ENCODE assay signal across 8 mouse cellular contexts in genomic region chr4:154328836-154329235, GRCm38 (mm10). TPM values are rescaled to one million over a fixed set of nuclear protein-coding genes. Genes with fewer than 3 reads are reported as not detected.
DNase-seq lines count a peak whose midpoint lies in the region; ATAC-seq lines count a peak whose summit lies in the region.

No protein-coding gene starts in this region.

- no peak overlapping the region for H3K9ac ChIP-seq in midbrain, embryonic 12.5 days (replicated peaks)
- H3K9ac ChIP-seq in stomach, embryonic 16.5 days (ENCODE audit: low read length): no peak overlapping the region

- peak; percentile 59 for DNase-seq in urinary bladder, postnatal 25 days (ENCODE audit: low spot score)
- DNase-seq in urinary bladder, postnatal 10 days (ENCODE audit: low spot score): no peak
- peak; percentile 93 for DNase-seq in embryo, embryonic 10.5 days (ENCODE audit: low spot score)
- peak; percentile 50 to 84 for DNase-seq in heart, adult 18-20 months
- peak; percentile 77 for DNase-seq in kidney, adult 18-20 months
- DNase-seq in left cerebral cortex, postnatal 36 days (ENCODE audit: low spot score in 2 of 2): peak; percentile 71 to 76

- peaks cover 42% of the 10 kb centered on the region for H3K27me3 ChIP-seq in midbrain, embryonic 12.5 days
- H3K27me3 ChIP-seq in stomach, embryonic 16.5 days (ENCODE audit: control insufficient read depth, insufficient read depth, low read length): no peaks in the 10 kb centered on the region; the same call in 1 of the 2 replicates

- peak; percentile 66; the same call in 1 of the 2 replicates for ATAC-seq in midbrain, embryonic 12.5 days (ENCODE audit: low FRiP score, low read depth)
- peak; percentile 51; the same call in 1 of the 2 replicates for ATAC-seq in stomach, embryonic 16.5 days (ENCODE audit: insufficient read depth, low FRiP score)

- no peaks in the 10 kb centered on the region for H3K9me3 ChIP-seq in midbrain, embryonic 12.5 days
- H3K9me3 ChIP-seq in stomach, embryonic 16.5 days (replicated peaks; ENCODE audit: control insufficient read depth, low read length): no peaks in the 10 kb centered on the region

- no peak overlapping the region for H3K4me2 ChIP-seq in midbrain, embryonic 12.5 days (replicated peaks)
- no peak overlapping the region for H3K4me2 ChIP-seq in stomach, embryonic 16.5 days (ENCODE audit: low read depth, low read length)

- intact Hi-C loops in left cerebral cortex, postnatal 36 days (cut with DNase I): loop anchor here (1.0 to 5.0 kb wide), 3 partner anchors 63 to 498 kb away; no protein-coding TSS in a partner anchor

- H3K4me1 ChIP-seq in midbrain, embryonic 12.5 days: peaks cover 15% of the 10 kb centered on the region
- H3K4me1 ChIP-seq in stomach, embryonic 16.5 days (ENCODE audit: control insufficient read depth, insufficient read depth, low read length): peaks cover 8% of the 10 kb centered on the region

- WGBS in midbrain, embryonic 12.5 days: 3% methylated on average over 6 of the region's 6 CpGs
- 5% methylated on average over 6 of the region's 6 CpGs for WGBS in stomach, embryonic 16.5 days

- no peak overlapping the region for H3K4me3 ChIP-seq in midbrain, embryonic 12.5 days
- H3K4me3 ChIP-seq in stomach, embryonic 16.5 days (replicated peaks; ENCODE audit: low read length): no peak overlapping the region

- no peaks in the 10 kb centered on the region for H3K36me3 ChIP-seq in midbrain, embryonic 12.5 days
- H3K36me3 ChIP-seq in stomach, embryonic 16.5 days (ENCODE audit: control insufficient read depth, insufficient read depth, low read length): no peaks in the 10 kb centered on the region

- no peak overlapping the region for H3K27ac ChIP-seq in midbrain, embryonic 12.5 days (replicated peaks)
- no peak overlapping the region for H3K27ac ChIP-seq in stomach, embryonic 16.5 days (ENCODE audit: low read length)

RNA-seq across cellular contexts. Expression of gene B230104I21Rik, which starts 7.1 kb away (rescaled TPM):
- not detected for total RNA-seq in heart, adult 18-20 months (2021)
- total RNA-seq in left cerebral cortex, postnatal 36 days (2021): not detected
- polyA plus RNA-seq in midbrain, embryonic 12.5 days (2016; fragmentation: Nextera tagmentation; extraction: Ambion mirVana): not detected in 2 replicates
- not detected in 2 replicates for polyA plus RNA-seq in stomach, embryonic 16.5 days (2015; fragmentation: Nextera tagmentation; extraction: Ambion mirVana)

RNA-seq across cellular contexts. Expression of gene Arhgef16, which starts 27.4 kb away (rescaled TPM):
- total RNA-seq in heart, adult 18-20 months (2021): under 1 TPM; 0.46 to 0.52 TPM
- under 1 TPM; 0.59 to 0.62 TPM for total RNA-seq in left cerebral cortex, postnatal 36 days (2021)
- polyA plus RNA-seq in midbrain, embryonic 12.5 days (2016; fragmentation: Nextera tagmentation; extraction: Ambion mirVana): 0.34 and 0.50 TPM in 2 replicates
- 36.2 and 41.2 TPM in 2 replicates for polyA plus RNA-seq in stomach, embryonic 16.5 days (2015; fragmentation: Nextera tagmentation; extraction: Ambion mirVana)
